Mouse (Mus musculus) retina, postnatal 1 day (tissue): ENCODE measurements around the gene Cacna1g.
"Not testable (repeated sequence)": the region's sequence is repeated elsewhere in the genome, so short reads cannot be mapped to it uniquely, and the experiment has no call there.

Experiments
- DNase-seq: peaks from one replicate; pipeline ENCODE4 v3.0.0-alpha.2; 2012

Cacna1g gene

DNA sequence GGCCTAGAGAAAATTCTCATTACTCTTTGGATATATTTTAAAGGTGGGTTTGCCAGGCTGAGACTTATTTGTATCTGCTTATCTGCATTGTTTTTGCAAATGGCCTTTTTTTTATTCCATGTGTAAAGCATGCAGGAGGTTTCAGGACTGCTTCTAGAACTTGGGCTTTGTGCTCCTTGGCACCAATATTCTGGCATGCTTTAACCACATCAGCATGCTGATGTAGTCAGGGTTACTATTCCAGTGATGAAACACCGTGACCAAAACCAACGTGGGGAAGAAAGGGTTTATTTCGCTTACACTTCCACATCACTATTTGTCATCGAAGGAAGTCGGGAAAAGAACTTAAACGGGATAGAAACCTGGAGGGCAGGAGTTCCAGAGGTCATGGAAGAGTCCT, 73.0 kb downstream of the Cacna1g start:
- DNase-seq = no peak

DNA sequence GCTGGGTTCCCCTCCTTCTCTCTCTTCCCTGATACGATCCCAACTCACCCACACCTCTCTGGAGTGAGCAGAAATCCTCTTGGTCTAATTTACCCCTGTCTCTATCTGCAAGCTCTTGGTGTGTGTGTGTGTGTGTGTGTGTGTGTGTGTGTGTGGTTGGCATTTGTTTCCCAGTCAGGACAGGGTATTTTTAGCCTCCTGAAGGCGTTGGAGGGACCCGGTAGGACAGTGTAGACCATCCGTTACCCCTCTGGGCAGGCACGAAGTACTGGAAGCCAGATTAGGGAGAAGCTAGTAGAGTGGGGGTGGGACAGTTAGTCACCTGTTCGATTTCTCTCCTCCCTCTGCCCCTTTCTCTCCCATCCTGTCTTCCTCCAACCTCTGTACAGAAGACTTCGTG, 79.9 kb downstream of the Cacna1g start:
- no peak for DNase-seq

DNA sequence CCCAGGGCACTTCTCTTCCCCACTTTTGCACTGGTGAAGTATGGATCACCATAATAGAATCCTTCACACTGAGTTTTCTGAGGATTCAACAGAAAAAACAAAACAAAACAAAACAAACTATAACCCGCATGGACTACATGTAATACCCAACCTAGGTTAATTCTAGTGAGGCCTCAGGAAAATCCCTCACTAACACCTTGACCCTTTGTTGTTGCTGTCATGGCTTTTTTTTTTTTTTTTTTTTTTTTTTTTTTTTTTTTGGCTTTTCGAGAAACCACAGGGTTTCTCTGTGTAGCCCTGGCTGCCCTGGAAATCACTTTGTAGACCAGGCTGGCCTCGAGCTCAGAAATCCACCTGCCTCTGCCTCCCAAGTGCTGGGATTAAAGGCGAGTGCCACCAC, 80.5 kb downstream of the Cacna1g start:
- not testable (repeated sequence) for DNase-seq

GRCm38 (mm10) chr11:94392672-94393109, 81.3 kb downstream of the Cacna1g start, which contains the start of gene Abcc3:
Gene Abcc3, minus strand, starts transcription at chr11:94392997.
- no peak for DNase-seq

DNA sequence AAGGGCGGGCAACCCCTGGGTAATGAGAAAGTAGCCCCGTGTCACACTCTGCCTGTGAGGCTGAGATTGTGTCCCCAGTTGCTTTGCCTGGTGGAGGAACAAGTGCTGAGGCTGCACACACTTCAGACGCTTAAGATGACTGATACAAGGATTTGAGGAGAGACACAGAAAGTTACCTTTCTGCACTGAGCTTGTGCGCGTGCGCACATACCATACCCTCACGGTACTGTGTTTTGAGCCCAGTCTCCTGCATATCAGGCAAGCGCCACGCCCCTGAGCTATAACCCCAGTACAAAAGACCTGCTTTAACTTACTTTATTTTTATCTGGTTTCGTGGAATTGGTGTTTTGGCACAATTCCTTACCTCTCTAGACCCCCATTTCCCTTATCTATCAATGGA, 82.3 kb downstream of the Cacna1g start:
- no peak for DNase-seq

- no peak for DNase-seq
Measured at GRCm38 (mm10) chr11:94390825-94391224, 83.2 kb downstream of the Cacna1g start.

GRCm38 (mm10) chr11:94389724-94390396, 84.1 kb downstream of the Cacna1g start:
- DNase-seq = no peak

GRCm38 (mm10) chr11:94389021-94389420, 85.0 kb downstream of the Cacna1g start:
- DNase-seq = no peak

GRCm38 (mm10) chr11:94387756-94388155, 86.2 kb downstream of the Cacna1g start:
- DNase-seq = no peak

DNA sequence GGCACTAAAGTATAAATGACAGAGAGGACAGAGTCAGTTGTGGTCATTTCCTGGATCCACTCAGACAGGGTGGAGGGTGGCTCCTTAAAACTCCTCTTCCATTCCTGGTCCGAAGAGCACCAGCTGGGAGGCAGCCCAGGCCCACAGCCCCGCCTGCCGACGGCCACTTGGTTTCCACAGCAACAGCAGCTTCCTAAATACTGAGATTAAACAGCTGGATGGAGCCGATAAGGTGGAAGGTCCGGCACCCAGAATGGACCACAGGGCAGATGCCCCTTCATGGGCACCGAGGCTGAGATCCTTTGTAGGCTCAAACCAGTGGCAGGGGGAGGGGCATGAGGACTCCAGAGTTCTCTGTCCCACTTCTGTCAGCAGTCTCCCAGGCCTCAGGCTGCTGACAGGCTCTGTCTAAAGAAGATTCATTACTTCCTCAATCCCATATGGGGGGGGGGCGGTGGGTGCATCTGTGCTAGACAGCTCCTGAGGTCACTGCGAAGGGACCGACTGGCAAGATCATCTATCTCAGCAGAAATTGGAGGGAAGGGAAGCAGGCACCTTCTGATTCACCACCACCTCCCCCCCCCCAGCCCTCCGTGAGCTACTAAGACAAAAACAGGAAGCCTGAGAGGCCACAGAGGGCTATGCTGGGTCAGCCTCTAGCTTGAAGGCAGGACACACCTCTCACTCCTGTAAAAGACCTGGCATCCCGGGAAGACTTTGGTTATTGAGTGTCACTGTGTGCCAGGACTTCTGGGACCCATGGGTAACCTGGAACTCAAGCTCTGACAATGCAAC, 87.8 kb downstream of the Cacna1g start:
- peak; percentile 72 for DNase-seq

GRCm38 (mm10) chr11:94379736-94380135, 94.3 kb downstream of the Cacna1g start:
- DNase-seq = no peak

- no peak for DNase-seq
Measured at GRCm38 (mm10) chr11:94379061-94379460, 94.9 kb downstream of the Cacna1g start.

- DNase-seq = no peak
Measured at GRCm38 (mm10) chr11:94374276-94374948, 99.6 kb downstream of the Cacna1g start.

- no peak for DNase-seq
Measured at GRCm38 (mm10) chr11:94370809-94371208, 103.2 kb downstream of the Cacna1g start.

- DNase-seq = no peak
Measured at GRCm38 (mm10) chr11:94369981-94370380, 104.0 kb downstream of the Cacna1g start.

DNA sequence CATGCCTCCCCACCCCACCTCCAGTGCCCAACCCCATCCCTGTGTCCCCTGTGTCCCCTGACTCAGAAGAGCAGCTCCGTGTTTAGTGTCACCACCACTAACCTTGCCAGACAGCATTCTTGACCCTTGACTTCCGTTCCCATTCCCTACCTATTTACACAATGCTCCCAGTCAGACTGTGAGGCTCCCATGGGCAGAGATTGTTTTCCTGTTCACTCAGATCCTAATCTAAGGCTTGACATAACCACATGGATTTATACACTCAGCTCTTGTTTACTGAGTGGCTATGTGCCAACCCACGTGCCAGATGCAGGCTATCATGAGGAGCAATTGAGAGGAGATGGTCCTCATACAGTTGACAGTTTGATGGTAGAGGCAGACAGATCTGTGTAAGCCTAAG, 108.7 kb downstream of the Cacna1g start:
- DNase-seq = no peak

- DNase-seq = no peak
Measured at GRCm38 (mm10) chr11:94363690-94364089, 110.3 kb downstream of the Cacna1g start.

- DNase-seq = no peak
Measured at GRCm38 (mm10) chr11:94362101-94362500, 111.9 kb downstream of the Cacna1g start.

- DNase-seq = no peak
Measured at GRCm38 (mm10) chr11:94361166-94361870, 112.7 kb downstream of the Cacna1g start.

DNA sequence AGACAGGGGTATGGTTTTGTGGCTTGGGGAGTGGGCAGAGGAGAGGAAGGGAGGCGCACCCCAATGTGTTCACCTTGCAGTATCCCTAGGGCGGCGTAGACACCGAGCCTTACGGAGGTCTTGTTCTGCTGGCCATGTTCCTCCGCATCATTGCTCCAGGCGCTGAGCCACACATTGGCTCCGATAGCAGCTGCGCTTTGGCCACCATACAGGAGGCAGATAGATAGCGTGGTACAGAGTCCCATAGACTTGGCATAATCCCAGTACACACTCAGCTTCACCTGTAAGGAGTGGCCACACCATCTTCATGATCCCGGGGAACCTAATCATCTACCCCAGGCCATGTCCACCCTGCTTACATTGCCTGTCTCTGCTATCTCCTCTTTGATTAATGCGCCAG, 114.8 kb downstream of the Cacna1g start:
- DNase-seq = no peak
